In genomic region chr2:31069506-31069905, GRCm38 (mm10) we compare ENCODE assay signal across 11 mouse cellular contexts.
DNase-seq lines count a peak whose midpoint lies in the region; ATAC-seq and TF ChIP-seq lines count a peak whose summit lies in the region.
"Had no signal": no experiment of that assay in that cellular context is flagged by ENCODE, and none has a peak within 500 bp of the region (broad histone marks: within the 10 kb centered on the region; RNA-seq: fewer than 3 reads in every experiment).

No protein-coding gene starts in this region.

- no peak for TF ChIP-seq POLR2A in spleen, adult 2 months (IDR thresholded peaks at IDR 0.05; ENCODE audit: low read depth, low read length)

- H3K4me1 ChIP-seq in heart, embryonic 14.5 days (ENCODE audit: control insufficient read depth in 2 of 2, insufficient read depth in 2 of 2, low read length in 2 of 2) = peaks cover 9 to 14% of the 10 kb centered on the region in 2 experiments
- peaks cover 20% of the 10 kb centered on the region; the same call in 1 of the 2 replicates for H3K4me1 ChIP-seq in spleen, adult 2 months (ENCODE audit: control insufficient read depth, insufficient read depth, insufficient read length)
- H3K4me1 ChIP-seq in hindbrain, embryonic 15.5 days (replicated peaks) = peaks cover 14% of the 10 kb centered on the region

- DNase-seq in heart, adult 18-20 months = no peak
- DNase-seq in spleen, adult 2 months (ENCODE audit: low read depth in 1 of 2, low spot score in 2 of 2) = no peak
- no peak for DNase-seq in spleen, adult 12 weeks (ENCODE audit: low spot score)
- no peak for DNase-seq in thymus, postnatal 10 days (ENCODE audit: low spot score in 2 of 2)
- no peak for DNase-seq in retina, postnatal 1 day
- DNase-seq in layer of hippocampus, postnatal 14 days (ENCODE audit: low spot score in 2 of 2) = no peak

- H3K27me3 ChIP-seq in heart, embryonic 14.5 days (ENCODE audit: control insufficient read depth, insufficient read depth, low read length) = no peaks in the 10 kb centered on the region
- H3K27me3 ChIP-seq in spleen, adult 2 months (ENCODE audit: control insufficient read depth, insufficient read depth, low read length) = no peaks in the 10 kb centered on the region
- H3K27me3 ChIP-seq in hindbrain, embryonic 15.5 days = no peaks in the 10 kb centered on the region
- H3K27me3 ChIP-seq: liver, embryonic 15.5 days had no signal

- no peak overlapping the region for H3K9ac ChIP-seq in heart, embryonic 14.5 days (ENCODE audit: low read length)
- no peak overlapping the region for H3K9ac ChIP-seq in hindbrain, embryonic 15.5 days
- H3K9ac ChIP-seq: liver, embryonic 15.5 days had no signal

- no peak overlapping the region for H3K4me3 ChIP-seq in heart, embryonic 14.5 days (ENCODE audit: control insufficient read depth in 1 of 2, insufficient read depth in 1 of 2, low read depth in 1 of 2, low read length in 2 of 2)
- no peak overlapping the region for H3K4me3 ChIP-seq in spleen, adult 2 months (ENCODE audit: extremely low read depth, insufficient read depth, insufficient read length)
- no peak overlapping the region for H3K4me3 ChIP-seq in hindbrain, embryonic 15.5 days
- H3K4me3 ChIP-seq: liver, embryonic 15.5 days; myocyte had no signal

- H3K27ac ChIP-seq in heart, embryonic 14.5 days (replicated peaks in 1 of 2; ENCODE audit: control insufficient read depth in 1 of 2, insufficient read depth in 1 of 2, low read depth in 2 of 2, low read length in 2 of 2) = peak overlapping the region; percentile 39 to 70; a peak in 2 of 4 replicates
- H3K27ac ChIP-seq in spleen, adult 2 months (ENCODE audit: insufficient read depth, low read length) = peak overlapping the region; percentile 36; the same call in 1 of the 2 replicates
- H3K27ac ChIP-seq in hindbrain, embryonic 15.5 days (replicated peaks) = peak overlapping the region; percentile 78
- H3K27ac ChIP-seq: liver, embryonic 15.5 days had no signal

- ATAC-seq in heart, embryonic 14.5 days (ENCODE audit: insufficient number of reproducible peaks, insufficient read depth, low FRiP score, low read depth) = no peak
- ATAC-seq in hindbrain, embryonic 15.5 days (ENCODE audit: low FRiP score, low read depth) = no peak
- ATAC-seq: CD4-positive, CD25-positive, alpha-beta regulatory T cell, adult 4 months had no signal

- 91% methylated on average over 7 of the region's 7 CpGs for WGBS in heart, embryonic 14.5 days
- 94% methylated on average over 7 of the region's 7 CpGs for WGBS in spleen, adult 2 months
- WGBS in hindbrain, embryonic 15.5 days = 89% methylated on average over 7 of the region's 7 CpGs

- TF ChIP-seq CTCF in spleen, adult 2 months (IDR thresholded peaks at IDR 0.05; ENCODE audit: extremely low read depth, insufficient read depth, insufficient read length, insufficient replicate concordance) = no peak

- H3K9me3 ChIP-seq in heart, embryonic 14.5 days (ENCODE audit: control insufficient read depth, low read length) = peaks cover 6% of the 10 kb centered on the region; the same call in 1 of the 2 replicates
- no peaks in the 10 kb centered on the region for H3K9me3 ChIP-seq in hindbrain, embryonic 15.5 days
- H3K9me3 ChIP-seq: liver, embryonic 15.5 days had no signal

- H3K36me3 ChIP-seq in heart, embryonic 14.5 days (ENCODE audit: control insufficient read depth, insufficient read depth, low read length) = peaks cover 22% of the 10 kb centered on the region
- peaks cover 8% of the 10 kb centered on the region; the same call in 1 of the 2 replicates for H3K36me3 ChIP-seq in spleen, adult 2 months (ENCODE audit: control insufficient read depth, insufficient read depth, low read length)
- H3K36me3 ChIP-seq in hindbrain, embryonic 15.5 days = peaks cover 9% of the 10 kb centered on the region; the same call in 1 of the 2 replicates
- H3K36me3 ChIP-seq: liver, embryonic 15.5 days had no signal

- no peak overlapping the region for H3K4me2 ChIP-seq in heart, embryonic 14.5 days (ENCODE audit: low read length)
- no peak overlapping the region for H3K4me2 ChIP-seq in hindbrain, embryonic 15.5 days
- H3K4me2 ChIP-seq: liver, embryonic 15.5 days had no signal
